ENCODE assay signal across 17 mouse cellular contexts in the genomic region with DNA sequence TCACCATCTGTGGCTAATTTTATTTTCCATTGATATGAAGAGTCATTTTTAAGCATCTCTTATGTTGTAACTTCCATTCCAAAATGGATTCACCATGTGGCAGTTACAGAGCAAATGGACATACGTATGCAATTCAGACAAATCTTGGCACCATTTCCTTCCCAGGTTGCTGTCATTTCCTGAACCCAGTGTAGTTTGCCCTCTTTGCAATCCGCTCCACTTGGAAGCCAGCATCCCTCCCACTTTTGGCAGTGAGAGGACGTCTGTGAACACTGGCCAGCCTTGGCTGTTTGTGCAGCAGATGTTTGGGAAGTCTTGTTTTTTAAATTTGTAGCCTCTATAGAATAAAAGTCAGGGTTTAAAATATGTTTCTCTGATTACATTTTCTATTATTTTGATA.
A peak's percentile ranks its signal among the peaks of the same experiment; 100 is the strongest.
DNase-seq lines count a peak whose midpoint lies in the region; ATAC-seq and TF ChIP-seq lines count a peak whose summit lies in the region.
"Had no signal": no experiment of that assay in that cellular context is flagged by ENCODE, and none has a peak within 500 bp of the region (broad histone marks: within the 10 kb centered on the region; RNA-seq: fewer than 3 reads in every experiment).

No protein-coding gene starts in this region.

- no peaks in the 10 kb centered on the region for H3K9me3 ChIP-seq in hindbrain, embryonic 15.5 days
- no peaks in the 10 kb centered on the region for H3K9me3 ChIP-seq in hindbrain, embryonic 12.5 days (replicated peaks)
- H3K9me3 ChIP-seq in midbrain, postnatal 0 days (ENCODE audit: low read length), result no peaks in the 10 kb centered on the region
- no peaks in the 10 kb centered on the region for H3K9me3 ChIP-seq in midbrain, embryonic 10.5 days (replicated peaks)
- H3K9me3 ChIP-seq in forebrain, postnatal 0 days (ENCODE audit: low read length), result no peaks in the 10 kb centered on the region
- no peaks in the 10 kb centered on the region for H3K9me3 ChIP-seq in heart, embryonic 12.5 days (replicated peaks)
- H3K9me3 ChIP-seq: embryonic facial prominence, embryonic 12.5 days; heart, embryonic 15.5 days; midbrain, embryonic 15.5 days had no signal

- H3K4me3 ChIP-seq in hindbrain, embryonic 15.5 days, result no peak overlapping the region
- H3K4me3 ChIP-seq in hindbrain, embryonic 12.5 days, result no peak overlapping the region
- no peak overlapping the region for H3K4me3 ChIP-seq in midbrain, postnatal 0 days (ENCODE audit: low read depth, low read length)
- H3K4me3 ChIP-seq in midbrain, embryonic 10.5 days, result no peak overlapping the region
- no peak overlapping the region for H3K4me3 ChIP-seq in forebrain, postnatal 0 days (ENCODE audit: low read depth, low read length)
- no peak overlapping the region for H3K4me3 ChIP-seq in heart, embryonic 12.5 days
- H3K4me3 ChIP-seq: embryonic facial prominence, embryonic 12.5 days; heart, embryonic 15.5 days; midbrain, embryonic 15.5 days had no signal

- no peak for TF ChIP-seq CTCF in midbrain, postnatal 0 days (IDR thresholded peaks at IDR 0.05)
- TF ChIP-seq CTCF in forebrain, postnatal 0 days (IDR thresholded peaks at IDR 0.05; ENCODE audit: low read depth), result no peak

- 57% methylated on average over 3 of the region's 3 CpGs for whole genome bisulfite sequencing in hindbrain, embryonic 15.5 days
- 76% methylated on average over 3 of the region's 3 CpGs for WGBS in hindbrain, embryonic 12.5 days
- 71% methylated on average over 3 of the region's 3 CpGs for WGBS in midbrain, postnatal 0 days
- WGBS in midbrain, embryonic 10.5 days, result 85% methylated on average over 3 of the region's 3 CpGs
- 38% methylated on average over 3 of the region's 3 CpGs for WGBS in forebrain, postnatal 0 days
- 61% methylated on average over 3 of the region's 3 CpGs for WGBS in heart, embryonic 12.5 days

- no peak overlapping the region for H3K27ac ChIP-seq in hindbrain, embryonic 15.5 days (replicated peaks)
- no peak overlapping the region for H3K27ac ChIP-seq in hindbrain, embryonic 12.5 days
- no peak overlapping the region for H3K27ac ChIP-seq in midbrain, postnatal 0 days (ENCODE audit: low read depth, low read length)
- no peak overlapping the region for H3K27ac ChIP-seq in midbrain, embryonic 10.5 days (replicated peaks)
- H3K27ac ChIP-seq in forebrain, postnatal 0 days (ENCODE audit: low read depth, low read length), result no peak overlapping the region
- H3K27ac ChIP-seq in heart, embryonic 12.5 days (ENCODE audit: poor library complexity, severe bottlenecking), result no peak overlapping the region
- H3K27ac ChIP-seq: embryonic facial prominence, embryonic 12.5 days; heart, embryonic 15.5 days; midbrain, embryonic 15.5 days had no signal

- peak; percentile 73 for ATAC-seq in hindbrain, embryonic 15.5 days (ENCODE audit: low FRiP score, low read depth)
- no peak for ATAC-seq in hindbrain, embryonic 12.5 days (ENCODE audit: low FRiP score)
- no peak for ATAC-seq in midbrain, postnatal 0 days (ENCODE audit: low FRiP score)
- ATAC-seq in forebrain, postnatal 0 days, result peak; percentile 55
- ATAC-seq in heart, embryonic 12.5 days (ENCODE audit: insufficient number of reproducible peaks, low FRiP score), result no peak
- ATAC-seq: midbrain, embryonic 15.5 days had no signal

- no peak overlapping the region for H3K9ac ChIP-seq in hindbrain, embryonic 15.5 days
- no peak overlapping the region for H3K9ac ChIP-seq in hindbrain, embryonic 12.5 days
- no peak overlapping the region for H3K9ac ChIP-seq in midbrain, postnatal 0 days (replicated peaks; ENCODE audit: low read length, poor library complexity, severe bottlenecking)
- no peak overlapping the region for H3K9ac ChIP-seq in forebrain, postnatal 0 days
- no peak overlapping the region for H3K9ac ChIP-seq in heart, embryonic 12.5 days
- H3K9ac ChIP-seq: embryonic facial prominence, embryonic 12.5 days; heart, embryonic 15.5 days; midbrain, embryonic 15.5 days had no signal

- no peak overlapping the region for H3K4me2 ChIP-seq in hindbrain, embryonic 15.5 days
- no peak overlapping the region for H3K4me2 ChIP-seq in hindbrain, embryonic 12.5 days (replicated peaks)
- no peak overlapping the region for H3K4me2 ChIP-seq in midbrain, postnatal 0 days (ENCODE audit: low read depth, low read length, poor library complexity, severe bottlenecking)
- no peak overlapping the region for H3K4me2 ChIP-seq in forebrain, postnatal 0 days (ENCODE audit: low read depth)
- H3K4me2 ChIP-seq in heart, embryonic 12.5 days, result no peak overlapping the region
- H3K4me2 ChIP-seq: embryonic facial prominence, embryonic 12.5 days; heart, embryonic 15.5 days; midbrain, embryonic 15.5 days had no signal

- no peaks in the 10 kb centered on the region for H3K4me1 ChIP-seq in hindbrain, embryonic 15.5 days (replicated peaks)
- no peaks in the 10 kb centered on the region for H3K4me1 ChIP-seq in hindbrain, embryonic 12.5 days
- no peaks in the 10 kb centered on the region for H3K4me1 ChIP-seq in midbrain, postnatal 0 days (ENCODE audit: insufficient read depth, low read length)
- no peaks in the 10 kb centered on the region for H3K4me1 ChIP-seq in midbrain, embryonic 10.5 days
- H3K4me1 ChIP-seq in forebrain, postnatal 0 days (ENCODE audit: insufficient read depth), result no peaks in the 10 kb centered on the region
- no peaks in the 10 kb centered on the region for H3K4me1 ChIP-seq in heart, embryonic 12.5 days (replicated peaks)
- H3K4me1 ChIP-seq: embryonic facial prominence, embryonic 12.5 days; heart, embryonic 15.5 days; midbrain, embryonic 15.5 days had no signal

- peak; percentile 84 for DNase-seq in midbrain, postnatal 0 days (ENCODE audit: low spot score)
- DNase-seq in midbrain, embryonic 10.5 days (ENCODE audit: low spot score), result no peak
- peak; percentile 68 for DNase-seq in cerebellum, adult 8-10 months
- peak; percentile 42 for DNase-seq in forebrain, postnatal 0 days
- DNase-seq in ovary, postnatal 10 days (ENCODE audit: low spot score), result no peak
- DNase-seq: heart, adult 11 months; kidney, adult 8-10 months; kidney, postnatal 36 days; layer of hippocampus, adult 9-11 months; liver; thymus, postnatal 36 days had no signal

- no peaks in the 10 kb centered on the region for H3K27me3 ChIP-seq in hindbrain, embryonic 15.5 days
- no peaks in the 10 kb centered on the region for H3K27me3 ChIP-seq in hindbrain, embryonic 12.5 days
- H3K27me3 ChIP-seq in midbrain, postnatal 0 days (ENCODE audit: insufficient read depth, low read length), result no peaks in the 10 kb centered on the region
- no peaks in the 10 kb centered on the region for H3K27me3 ChIP-seq in midbrain, embryonic 10.5 days (ENCODE audit: low read depth, poor library complexity, severe bottlenecking)
- no peaks in the 10 kb centered on the region for H3K27me3 ChIP-seq in forebrain, postnatal 0 days (ENCODE audit: insufficient read depth, low read length)
- no peaks in the 10 kb centered on the region for H3K27me3 ChIP-seq in heart, embryonic 12.5 days (replicated peaks)
- H3K27me3 ChIP-seq: embryonic facial prominence, embryonic 12.5 days; heart, embryonic 15.5 days; midbrain, embryonic 15.5 days had no signal

- H3K36me3 ChIP-seq in hindbrain, embryonic 15.5 days, result no peaks in the 10 kb centered on the region
- H3K36me3 ChIP-seq in hindbrain, embryonic 12.5 days, result no peaks in the 10 kb centered on the region
- H3K36me3 ChIP-seq in midbrain, postnatal 0 days (ENCODE audit: insufficient read depth, low read length), result no peaks in the 10 kb centered on the region
- H3K36me3 ChIP-seq in midbrain, embryonic 10.5 days, result no peaks in the 10 kb centered on the region
- H3K36me3 ChIP-seq in forebrain, postnatal 0 days (ENCODE audit: insufficient read depth), result no peaks in the 10 kb centered on the region
- H3K36me3 ChIP-seq in heart, embryonic 12.5 days, result no peaks in the 10 kb centered on the region
- H3K36me3 ChIP-seq: embryonic facial prominence, embryonic 12.5 days; heart, embryonic 15.5 days; midbrain, embryonic 15.5 days had no signal

Comparison
In these comparisons a context has a peak if more than half of its experiments do, and no peak if none do; other contexts are left out.
1. ATAC-seq: peak in hindbrain, embryonic 15.5 days (single experiment) and forebrain, postnatal 0 days (single experiment); none in hindbrain, embryonic 12.5 days (single experiment), midbrain, postnatal 0 days (single experiment) and heart, embryonic 12.5 days (single experiment).
2. DNase-seq: peak in midbrain, postnatal 0 days (single experiment), cerebellum, adult 8-10 months (single experiment) and forebrain, postnatal 0 days (single experiment); none in midbrain, embryonic 10.5 days (single experiment) and ovary, postnatal 10 days (single experiment).